Mouse (Mus musculus): ENCODE data around the gene Dpy30. TPM values are rescaled to one million over a fixed set of nuclear protein-coding genes. Genes with fewer than 3 reads are reported as not detected.

The Dpy30 gene
- polyA plus RNA-seq, 1 experiment from 2014 or later: 224 TPM

DNA sequence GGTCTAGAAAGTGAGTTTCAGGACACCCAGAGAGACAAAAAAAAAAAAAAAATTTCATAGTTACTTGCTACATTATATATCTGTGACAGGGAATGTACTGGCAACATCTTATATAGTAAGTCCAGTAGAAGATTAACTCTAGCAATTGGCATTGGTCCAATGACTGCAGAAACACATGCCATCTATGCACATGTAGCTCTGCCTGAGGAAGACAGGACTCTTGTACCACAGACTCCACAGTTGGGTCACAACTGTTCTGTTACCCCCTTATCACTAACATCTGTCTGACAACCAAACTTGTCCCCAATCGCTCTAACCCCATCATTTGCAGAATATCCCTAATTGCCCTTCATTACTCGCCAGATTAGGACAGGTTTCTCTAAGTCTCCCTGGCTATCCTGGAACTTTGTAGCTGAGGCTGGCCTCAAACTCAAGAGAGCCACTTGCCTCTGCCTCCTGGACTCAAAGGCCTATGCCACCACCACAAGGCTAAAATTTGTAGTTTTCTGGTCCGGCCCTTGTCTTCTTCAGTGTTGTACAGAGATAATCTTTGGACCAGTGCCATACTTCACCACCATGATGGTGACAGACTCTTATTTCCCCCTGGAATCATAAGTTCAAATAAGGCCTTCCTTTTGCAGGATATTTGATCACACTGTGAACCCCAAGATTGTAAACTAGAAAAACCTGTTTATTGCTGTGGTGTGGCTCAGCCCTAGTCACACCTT lies 52.0 kb downstream of the Dpy30 start:
- Histone ChIP-seq H3K4me3 (replicated peaks) (no peak overlapping the region), H3K27ac (no peak overlapping the region), H3K36me3 (no peaks in the 10 kb centered on the region), H3K9ac (no peak overlapping the region), H3K4me1 (no peaks in the 10 kb centered on the region), H3K27me3 (replicated peaks) (no peaks in the 10 kb centered on the region), H3K9me3 (no peaks in the 10 kb centered on the region), H3K4me2 (no peak overlapping the region)
- ATAC-seq (ENCODE audit: insufficient read depth, low FRiP score, low read depth): no peak
- WGBS: 86% methylated on average over 3 of the region's 3 CpGs

DNA sequence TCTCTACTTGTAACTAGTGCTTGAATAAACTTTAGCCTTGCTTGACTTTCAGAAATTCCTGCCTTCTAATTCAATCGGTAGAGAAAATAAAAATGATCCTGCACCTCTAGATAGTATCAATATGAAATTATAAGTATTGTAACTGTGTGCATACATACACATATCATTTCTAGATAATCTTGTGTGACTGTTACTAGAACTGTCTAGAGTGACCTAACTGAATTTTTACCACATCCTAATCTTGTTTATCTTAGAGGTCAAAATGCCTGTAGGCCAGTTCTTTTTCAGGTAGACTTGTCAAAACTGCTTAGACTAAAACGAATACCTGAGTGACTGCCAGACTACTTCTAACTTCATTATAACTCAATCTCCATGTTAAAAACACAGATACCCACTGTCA lies 53.5 kb downstream of the Dpy30 start:
- no peak for ATAC-seq (ENCODE audit: insufficient read depth, low FRiP score, low read depth)
- Histone ChIP-seq H3K27ac (no peak overlapping the region), H3K4me3 (replicated peaks) (no peak overlapping the region)

DNA sequence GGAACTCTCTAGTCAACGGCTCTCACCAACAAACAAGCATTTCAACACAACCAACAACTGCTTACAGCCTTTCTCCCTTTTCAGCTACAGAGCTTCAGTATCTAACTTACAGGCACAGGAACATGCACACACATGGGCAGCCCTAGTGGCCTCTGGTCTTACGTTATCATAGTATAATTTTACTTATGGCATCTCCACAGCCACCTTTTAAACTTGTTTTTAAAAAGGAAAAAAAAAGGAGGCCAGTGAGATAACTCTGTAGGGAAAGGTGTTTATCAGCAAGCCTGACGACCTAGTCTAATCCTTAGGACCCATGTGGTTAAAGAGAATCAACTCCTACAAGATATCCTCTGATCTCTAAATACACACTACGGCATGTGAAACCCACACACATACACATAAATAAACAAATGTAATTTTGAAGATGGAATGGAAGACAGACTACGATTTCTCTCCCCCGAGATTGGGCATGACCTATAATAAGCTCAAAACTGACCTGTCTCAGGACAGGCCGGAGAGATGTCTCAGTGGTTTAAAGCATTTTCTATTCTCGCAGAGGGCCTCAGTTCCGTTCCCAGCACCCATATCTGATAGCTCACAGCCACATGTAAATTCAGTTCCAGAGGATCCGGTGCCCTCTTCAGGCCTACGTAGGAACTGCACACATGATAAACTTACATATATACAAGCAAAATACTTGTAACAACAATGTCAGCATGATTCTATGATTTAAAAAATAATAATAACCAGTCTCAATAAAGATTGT lies 56.1 kb downstream of the Dpy30 start:
- H3K27me3 ChIP-seq (replicated peaks): no peaks in the 10 kb centered on the region
- H3K9ac ChIP-seq: no peak overlapping the region
- no peaks in the 10 kb centered on the region for H3K36me3 ChIP-seq
- peak; percentile 63; the same call in 1 of the 2 replicates for ATAC-seq (ENCODE audit: insufficient read depth, low FRiP score, low read depth)
- H3K9me3 ChIP-seq: no peaks in the 10 kb centered on the region
- H3K4me2 ChIP-seq: no peak overlapping the region
- no peak overlapping the region for H3K27ac ChIP-seq
- peaks cover 16% of the 10 kb centered on the region for H3K4me1 ChIP-seq
- 83% methylated on average over 11 of the region's 11 CpGs for WGBS
- H3K4me3 ChIP-seq (replicated peaks): no peak overlapping the region

More for the DNA sequence above, 53.5 kb downstream of the Dpy30 start:
- H3K36me3 ChIP-seq: no peaks in the 10 kb centered on the region
- no peaks in the 10 kb centered on the region for H3K27me3 ChIP-seq (replicated peaks)
- no peaks in the 10 kb centered on the region for H3K9me3 ChIP-seq
- H3K9ac ChIP-seq: no peak overlapping the region
- H3K4me1 ChIP-seq: peaks cover 6% of the 10 kb centered on the region
- no peak overlapping the region for H3K4me2 ChIP-seq
- 46% methylated on average over 2 of the region's 2 CpGs for WGBS

DNA sequence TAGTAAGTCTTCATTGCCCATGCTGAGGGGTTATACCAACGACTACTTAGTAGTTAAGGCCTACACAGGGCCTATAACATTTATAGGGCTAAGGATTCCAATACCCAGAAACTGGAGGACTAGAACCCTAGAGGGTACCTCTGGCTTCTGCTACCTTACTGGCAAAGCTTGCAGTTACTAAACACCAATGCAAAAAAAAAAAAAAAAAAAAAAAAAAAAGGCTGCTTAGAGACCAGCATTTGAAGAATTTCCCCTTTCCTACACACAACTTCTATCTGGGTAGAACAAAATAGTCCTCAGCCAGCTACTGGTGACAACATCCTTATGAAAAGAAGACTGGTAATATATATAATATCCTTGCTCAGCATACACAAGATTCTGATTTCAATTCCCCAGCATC lies 58.1 kb downstream of the Dpy30 start:
- H3K9ac ChIP-seq: no peak overlapping the region
- no peaks in the 10 kb centered on the region for H3K27me3 ChIP-seq (replicated peaks)
- H3K4me3 ChIP-seq (replicated peaks): no peak overlapping the region
- ATAC-seq (ENCODE audit: insufficient read depth, low FRiP score, low read depth): no peak
- no peaks in the 10 kb centered on the region for H3K36me3 ChIP-seq
- H3K4me1 ChIP-seq: peaks cover 19% of the 10 kb centered on the region
- 39% methylated on average over 1 of the region's 1 CpGs for WGBS
- no peak overlapping the region for H3K4me2 ChIP-seq
- no peak overlapping the region for H3K27ac ChIP-seq
- H3K9me3 ChIP-seq: no peaks in the 10 kb centered on the region

DNA sequence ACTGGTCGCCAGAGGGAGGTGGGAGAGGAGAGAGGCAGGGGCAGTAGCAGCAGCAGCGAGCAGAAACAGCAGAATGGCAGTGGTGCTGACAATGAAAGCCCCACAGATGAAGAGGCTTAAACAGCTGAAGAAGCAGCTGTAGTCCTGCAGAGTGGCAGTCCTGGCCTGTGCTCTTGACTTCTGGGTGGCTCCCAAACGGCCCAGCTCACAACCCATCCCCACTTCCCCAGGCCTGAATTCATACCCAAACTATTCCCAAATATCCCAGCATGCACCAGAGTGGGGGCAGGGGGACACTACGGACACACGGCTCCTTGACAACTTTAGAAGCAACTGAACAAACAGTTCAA lies 58.6 kb downstream of the Dpy30 start:
- peaks cover 19% of the 10 kb centered on the region for H3K4me1 ChIP-seq
- WGBS: 20% methylated on average over 5 of the region's 5 CpGs
- H3K27me3 ChIP-seq (replicated peaks): no peaks in the 10 kb centered on the region
- no peaks in the 10 kb centered on the region for H3K36me3 ChIP-seq
- no peak overlapping the region for H3K4me2 ChIP-seq
- ATAC-seq (ENCODE audit: insufficient read depth, low FRiP score, low read depth): no peak
- no peak overlapping the region for H3K9ac ChIP-seq
- no peak overlapping the region for H3K4me3 ChIP-seq (replicated peaks)
- H3K9me3 ChIP-seq: no peaks in the 10 kb centered on the region
- H3K27ac ChIP-seq: peak overlapping the region; percentile 12; the same call in 1 of the 2 replicates

DNA sequence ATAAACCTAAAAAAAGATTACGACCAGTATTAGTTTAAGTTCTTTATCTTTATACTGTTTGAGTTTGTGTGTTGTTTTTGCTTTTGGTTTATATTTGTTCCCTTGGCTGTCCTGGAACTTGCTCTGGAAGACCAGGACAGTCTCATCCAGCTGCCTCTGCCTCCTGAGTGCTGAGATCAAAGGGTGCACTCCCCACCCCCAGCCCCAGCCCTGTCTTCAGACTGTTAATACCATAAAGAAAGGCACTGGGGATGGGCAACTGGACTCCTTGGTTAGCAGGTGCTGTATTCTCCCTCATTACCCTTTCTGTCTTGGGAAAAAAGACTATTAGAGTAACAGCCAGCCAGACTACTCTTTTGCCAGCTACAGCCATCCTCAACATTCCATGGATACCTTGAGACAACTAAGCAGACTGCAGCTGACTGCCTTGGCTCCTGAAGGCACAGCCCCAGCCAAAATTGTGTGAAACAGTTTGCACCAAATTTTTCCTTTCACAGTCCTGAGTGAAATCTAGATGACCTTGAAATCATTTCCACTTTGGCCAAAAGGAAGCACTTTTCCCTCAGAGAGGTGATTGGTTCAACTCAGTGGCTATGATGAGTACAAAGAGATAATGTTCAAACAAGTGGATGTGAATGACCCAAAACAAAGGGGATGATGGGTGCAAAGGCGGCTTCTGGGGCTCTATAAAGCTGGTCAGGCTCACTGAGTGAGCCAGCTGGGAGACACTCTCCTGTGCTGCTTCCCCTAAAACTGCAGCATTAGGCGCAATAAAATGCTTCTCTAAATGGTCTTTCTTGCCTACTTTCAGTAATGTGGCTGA lies 59.2 kb downstream of the Dpy30 start:
- no peak overlapping the region for H3K4me3 ChIP-seq (replicated peaks)
- no peak for ATAC-seq (ENCODE audit: insufficient read depth, low FRiP score, low read depth)
- H3K4me1 ChIP-seq: peaks cover 19% of the 10 kb centered on the region
- no peak overlapping the region for H3K9ac ChIP-seq
- 43% methylated on average over 3 of the region's 3 CpGs for WGBS
- H3K27ac ChIP-seq: peak overlapping the region; percentile 12; the same call in 1 of the 2 replicates
- H3K27me3 ChIP-seq (replicated peaks): no peaks in the 10 kb centered on the region
- no peaks in the 10 kb centered on the region for H3K36me3 ChIP-seq
- H3K9me3 ChIP-seq: no peaks in the 10 kb centered on the region
- H3K4me2 ChIP-seq: no peak overlapping the region

DNA sequence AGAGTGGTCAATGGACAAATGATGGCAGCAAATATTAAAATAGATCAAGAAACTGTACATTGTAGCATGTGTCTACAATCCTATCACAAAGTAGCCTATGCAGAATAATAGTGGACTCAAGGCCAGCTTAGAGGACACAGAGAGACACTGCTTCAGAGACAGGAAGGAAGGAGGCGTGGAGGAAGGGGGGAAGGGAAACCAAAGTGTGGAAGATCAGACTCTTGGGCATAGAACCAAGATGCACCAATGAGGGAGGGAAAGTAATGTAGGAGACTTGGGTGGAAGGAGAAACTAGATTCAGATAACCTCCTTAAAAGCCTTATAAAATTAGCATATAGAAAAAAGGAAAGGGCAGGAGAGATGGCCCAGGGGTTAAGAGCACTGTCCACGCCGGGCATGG lies 61.3 kb downstream of the Dpy30 start:
- ATAC-seq (ENCODE audit: insufficient read depth, low FRiP score, low read depth): no peak
- 86% methylated on average over 3 of the region's 3 CpGs for WGBS
- Histone ChIP-seq H3K9me3 (no peaks in the 10 kb centered on the region), H3K4me1 (peaks cover 19% of the 10 kb centered on the region), H3K9ac (no peak overlapping the region), H3K36me3 (no peaks in the 10 kb centered on the region), H3K4me3 (replicated peaks) (no peak overlapping the region), H3K27me3 (replicated peaks) (no peaks in the 10 kb centered on the region), H3K4me2 (no peak overlapping the region), H3K27ac (no peak overlapping the region)

Other genes starting within 250 kb of the Dpy30 start
- 83.1 and 84.7 TPM in 2 replicates for gene Memo1, start 28.4 kb downstream of the Dpy30 start, polyA plus RNA-seq (2015; fragmentation: Nextera tagmentation; extraction: Ambion mirVana)
- gene Spast, start 15.0 kb upstream of the Dpy30 start, polyA plus RNA-seq (2015; fragmentation: Nextera tagmentation; extraction: Ambion mirVana): 15.9 and 16.9 TPM in 2 replicates
- 39.8 and 41.2 TPM in 2 replicates for gene Slc30a6, start 71.7 kb upstream of the Dpy30 start, polyA plus RNA-seq (2015; fragmentation: Nextera tagmentation; extraction: Ambion mirVana)
- 2.9 TPM in 2 replicates for gene Nlrc4, start 135.2 kb upstream of the Dpy30 start, polyA plus RNA-seq (2015; fragmentation: Nextera tagmentation; extraction: Ambion mirVana)
- gene Yipf4, start 165.5 kb upstream of the Dpy30 start, polyA plus RNA-seq (2015; fragmentation: Nextera tagmentation; extraction: Ambion mirVana): 67.7 and 78.4 TPM in 2 replicates
- 81.8 and 82.6 TPM in 2 replicates for gene Birc6, start 204.4 kb upstream of the Dpy30 start, polyA plus RNA-seq (2015; fragmentation: Nextera tagmentation; extraction: Ambion mirVana)

Measured in stomach, embryonic 15.5 days (tissue).